Mouse (Mus musculus) gastrocnemius, adult 18-20 months (tissue): ENCODE measurements at regions not wholly inside any gene's neighbourhood (a gene's known extent, or its start where the extent isn't known, plus 50 kb on each side); places are given as distances from the start of the nearest gene placed in this dataset.

Experiments used
- DNase-seq: peaks from one replicate; pipeline ENCODE4 v3.0.0; 2021; ENCODE audit warnings: low spot score

- no peak for DNase-seq
Observed at GRCm38 (mm10) chr10:44647021-44647420, 118.7 kb upstream of the Prdm1 start.

GRCm38 (mm10) chr10:44646615-44647014 lies 118.3 kb upstream of the Prdm1 start:
- DNase-seq: no peak

GRCm38 (mm10) chr10:44641616-44642015 lies 113.3 kb upstream of the Prdm1 start:
- no peak for DNase-seq

GRCm38 (mm10) chr10:44640620-44641019 lies 112.3 kb upstream of the Prdm1 start:
- no peak for DNase-seq

- DNase-seq: no peak
Observed at GRCm38 (mm10) chr10:44638678-44639077, 110.4 kb upstream of the Prdm1 start.

- no peak for DNase-seq
Observed at GRCm38 (mm10) chr10:44636786-44637185, 108.5 kb upstream of the Prdm1 start.

- no peak for DNase-seq
Observed at GRCm38 (mm10) chr10:44636061-44636460, 107.8 kb upstream of the Prdm1 start.

- DNase-seq: no peak
Observed at GRCm38 (mm10) chr10:44631584-44631983, 103.3 kb upstream of the Prdm1 start.

GRCm38 (mm10) chr10:44630485-44630884 lies 102.2 kb upstream of the Prdm1 start:
- no peak for DNase-seq

GRCm38 (mm10) chr10:44628387-44628786 lies 100.1 kb upstream of the Prdm1 start:
- no peak for DNase-seq

- DNase-seq: no peak
Observed at GRCm38 (mm10) chr10:44627431-44627830, 99.1 kb upstream of the Prdm1 start.

GRCm38 (mm10) chr10:44625521-44625920 lies 97.2 kb upstream of the Prdm1 start:
- no peak for DNase-seq

GRCm38 (mm10) chr10:44615586-44615985 lies 87.3 kb upstream of the Prdm1 start:
- no peak for DNase-seq

GRCm38 (mm10) chr10:44612571-44612970 lies 84.3 kb upstream of the Prdm1 start:
- DNase-seq: no peak

- DNase-seq: no peak
Observed at GRCm38 (mm10) chr10:44611399-44611798, 83.1 kb upstream of the Prdm1 start.

- no peak for DNase-seq
Observed at GRCm38 (mm10) chr10:44609187-44609586, 80.9 kb upstream of the Prdm1 start.

GRCm38 (mm10) chr10:44607334-44607851 lies 79.1 kb upstream of the Prdm1 start:
- DNase-seq: no peak

GRCm38 (mm10) chr10:44604512-44604911 lies 76.2 kb upstream of the Prdm1 start:
- DNase-seq: no peak

GRCm38 (mm10) chr10:44603461-44603860 lies 75.2 kb upstream of the Prdm1 start:
- DNase-seq: no peak

- no peak for DNase-seq
Observed at GRCm38 (mm10) chr10:44601550-44601949, 73.2 kb upstream of the Prdm1 start.

- no peak for DNase-seq
Observed at GRCm38 (mm10) chr10:44599964-44600334, 71.6 kb upstream of the Prdm1 start.

GRCm38 (mm10) chr10:44599331-44599963 lies 71.1 kb upstream of the Prdm1 start:
- no peak for DNase-seq

GRCm38 (mm10) chr10:44598615-44599014 lies 70.3 kb upstream of the Prdm1 start:
- no peak for DNase-seq

GRCm38 (mm10) chr10:44595932-44596331 lies 67.6 kb upstream of the Prdm1 start:
- no peak for DNase-seq
